Mouse (Mus musculus) adrenal gland, postnatal 36 days (tissue): ENCODE measurements around the gene Hprt. TPM values are rescaled to one million over a fixed set of nuclear protein-coding genes. Genes with fewer than 3 reads are reported as not detected.

Experiments used
- DNase-seq, 2 experiments: peaks; one replicate each; pipeline ENCODE4 v3.0.0; 2021; ENCODE audit warnings: mixed read lengths in 1 of 2
- microRNA-seq: library from miRNA; unstranded; fragments of <30 nt; microRNA quantifications from one replicate; pipeline ENCODE4 v1.2.0, GENCODE M21; 2021
- total RNA-seq, 2 experiments: library from RNA; stranded (reverse); gene quantifications; 2 replicates each; pipeline ENCODE4 v1.2.3; 2021

The Hprt gene
- total RNA-seq, 2 experiments from 2014 or later, result 119 to 120 TPM

DNA sequence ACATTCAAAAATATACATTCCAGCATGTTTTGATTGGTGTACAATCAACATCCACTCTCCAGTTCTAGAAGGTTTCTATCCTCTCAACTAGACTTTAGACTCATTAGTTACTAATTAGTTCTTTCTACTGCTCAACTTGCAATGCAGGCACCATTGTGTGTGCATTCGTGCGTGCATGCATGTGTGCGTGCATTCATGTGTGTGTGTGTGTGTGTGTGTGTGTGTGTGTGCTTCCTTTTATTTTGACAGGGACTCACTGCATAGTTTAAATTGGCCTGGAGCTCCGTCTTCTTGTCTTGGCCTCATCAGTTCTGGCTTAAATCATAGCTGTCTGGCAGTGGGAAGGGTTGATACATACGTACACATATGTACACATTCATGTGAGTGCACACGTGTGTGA is 53.1 kb downstream of the Hprt start:
- DNase-seq, result no peak

DNA sequence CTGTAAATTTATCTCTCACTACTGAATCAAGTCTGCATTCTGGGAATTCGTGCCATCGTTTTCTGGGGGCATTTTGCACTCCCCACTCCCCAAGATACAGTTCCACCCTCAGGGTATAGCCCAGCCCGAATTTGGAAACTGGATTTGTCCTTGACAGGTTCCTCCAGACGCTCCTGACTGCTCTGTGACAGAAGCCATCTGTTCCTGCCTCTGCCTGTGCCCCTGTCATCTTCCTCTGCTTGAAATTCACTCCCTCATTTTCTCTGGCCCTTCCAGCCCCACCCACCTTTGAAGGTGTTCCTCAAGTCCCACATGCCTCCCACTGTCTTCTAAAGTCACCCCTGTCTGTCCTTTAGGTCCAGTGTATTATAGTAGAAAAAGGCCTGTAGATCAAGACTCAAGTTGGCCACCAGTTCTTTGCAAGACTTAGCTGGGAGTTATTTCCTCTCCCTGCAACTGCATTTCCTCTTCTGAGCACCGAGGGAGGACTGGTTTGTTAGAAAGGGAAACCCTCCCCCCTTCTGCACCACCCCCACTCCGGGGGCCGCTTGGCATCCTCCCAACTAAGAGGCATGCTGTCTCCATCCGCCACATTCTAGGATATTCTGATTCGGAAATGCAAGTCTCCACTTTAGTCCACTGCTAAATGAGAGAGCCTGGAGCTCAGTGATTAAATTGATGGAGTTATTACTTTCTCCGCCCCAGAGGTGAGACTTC is 57.4 kb downstream of the Hprt start:
- peak; percentile 28 to 62 for DNase-seq

DNA sequence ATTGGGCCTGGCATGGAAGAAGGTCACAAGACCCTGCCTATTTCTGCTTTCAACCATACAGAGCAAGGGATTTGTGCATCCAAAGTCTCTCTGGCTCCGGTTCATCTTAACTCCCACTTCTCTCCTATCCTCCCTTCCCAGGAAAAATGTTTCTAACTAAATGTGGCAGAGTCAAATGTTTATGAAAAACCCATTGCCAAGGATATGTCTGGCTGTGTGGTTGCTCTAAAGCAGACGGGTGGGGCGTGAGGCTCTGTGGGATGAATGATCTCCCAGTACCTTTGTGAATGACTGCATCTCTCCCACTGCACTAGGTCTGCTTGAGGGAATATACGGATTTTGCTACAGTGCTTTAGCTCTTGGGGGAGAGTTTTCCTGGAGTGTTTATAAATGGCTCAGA is 58.1 kb downstream of the Hprt start:
- DNase-seq, result no peak

DNA sequence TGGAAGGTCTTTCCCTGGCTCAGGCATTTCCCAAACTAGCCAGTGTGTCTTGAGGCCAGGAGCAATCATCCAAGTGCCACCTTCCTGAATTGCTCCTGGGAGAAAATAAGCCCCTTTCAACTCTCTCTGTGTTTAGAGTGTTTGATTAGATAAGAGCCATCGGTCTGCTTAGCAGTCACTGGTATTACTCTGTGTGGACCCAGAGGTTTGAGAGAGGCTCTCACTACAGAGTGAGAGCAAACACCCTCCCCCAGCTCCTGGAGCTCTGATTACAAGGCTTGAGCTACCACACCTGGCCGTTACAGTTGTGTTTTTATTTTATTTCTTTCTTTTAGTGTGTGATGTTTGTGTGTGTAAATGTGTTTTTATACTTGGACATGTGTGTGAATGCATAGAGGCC is 59.0 kb downstream of the Hprt start:
- no peak for DNase-seq

DNA sequence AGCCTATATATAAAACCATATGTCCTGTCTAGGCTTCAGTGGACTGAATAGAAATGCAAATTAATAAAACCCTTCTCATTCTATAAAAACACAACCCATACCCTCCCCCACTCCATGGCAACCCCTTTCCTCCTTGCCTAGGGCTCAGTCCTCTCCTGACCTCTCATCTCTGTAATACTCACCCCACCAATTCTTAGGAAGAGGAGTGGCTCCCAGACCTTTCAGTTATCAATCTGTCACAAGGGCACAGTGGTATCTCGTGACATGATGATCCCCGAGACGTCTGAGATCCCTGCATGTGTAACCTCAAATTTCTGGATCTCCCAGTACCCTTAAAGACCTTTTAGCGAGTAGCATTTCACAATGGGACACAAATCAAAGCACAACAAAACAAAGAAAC is 61.3 kb downstream of the Hprt start:
- DNase-seq, result no peak

DNA sequence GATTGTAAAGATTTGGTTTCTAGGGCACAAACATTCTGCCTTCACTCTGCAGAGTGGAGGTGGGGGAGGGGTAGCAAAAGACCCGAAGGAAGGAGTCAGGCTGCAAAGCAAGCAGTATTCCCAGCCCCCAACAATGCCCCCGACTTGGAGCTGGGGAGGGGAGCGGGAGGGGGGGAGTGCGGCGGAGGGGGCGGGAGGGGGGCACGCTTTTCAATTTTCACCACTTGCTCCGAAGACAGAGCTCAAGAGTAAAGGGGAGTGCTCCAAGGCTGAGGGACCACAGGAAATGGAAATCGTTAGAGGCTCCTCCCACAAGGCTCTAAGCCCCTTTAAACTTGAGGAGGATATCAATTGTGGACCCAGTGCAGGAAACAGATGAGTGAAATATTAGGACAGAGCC is 62.4 kb downstream of the Hprt start:
- DNase-seq, result no peak

DNA sequence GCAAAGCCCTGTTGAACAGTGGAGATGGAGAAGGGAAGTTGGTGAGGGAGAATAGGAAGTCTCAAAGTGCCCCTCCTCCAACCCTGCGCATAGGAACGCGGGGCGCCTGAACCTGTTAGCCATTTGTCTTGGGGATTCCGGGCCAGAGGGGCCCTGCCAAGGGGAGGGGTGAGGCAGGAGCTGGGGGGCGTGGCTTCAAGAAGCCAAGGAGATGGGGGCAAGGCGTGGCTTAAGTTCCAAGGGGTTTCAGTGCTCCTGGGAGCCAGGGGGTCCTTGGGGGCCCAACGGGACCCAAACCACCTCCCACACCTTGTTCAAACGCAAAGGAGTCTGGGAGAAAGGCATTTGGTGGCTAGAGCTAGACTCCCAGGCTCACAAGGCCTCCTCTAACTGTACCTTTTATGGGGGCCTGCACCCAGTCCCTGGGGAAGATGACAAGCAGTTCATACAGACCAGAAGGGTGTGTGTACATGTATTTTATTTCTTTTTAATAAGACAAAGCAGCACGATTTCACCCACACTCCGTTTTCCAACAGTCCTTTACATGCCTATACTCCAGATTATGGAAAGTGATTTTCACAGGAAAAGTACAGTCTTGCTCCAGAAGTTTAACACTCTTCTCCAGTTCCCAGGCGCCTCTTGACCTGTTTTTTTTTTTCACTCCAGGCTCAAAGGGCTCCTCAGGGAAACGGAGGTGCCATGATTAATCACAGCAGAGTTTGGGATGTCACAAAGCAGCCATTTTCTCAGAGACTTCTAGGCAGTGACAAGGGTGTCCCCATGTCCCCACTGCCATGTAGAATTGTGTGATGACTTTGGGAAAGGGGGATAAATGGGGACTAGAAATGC is 64.9 kb downstream of the Hprt start:
- peak; percentile 57 to 67 for DNase-seq

DNA sequence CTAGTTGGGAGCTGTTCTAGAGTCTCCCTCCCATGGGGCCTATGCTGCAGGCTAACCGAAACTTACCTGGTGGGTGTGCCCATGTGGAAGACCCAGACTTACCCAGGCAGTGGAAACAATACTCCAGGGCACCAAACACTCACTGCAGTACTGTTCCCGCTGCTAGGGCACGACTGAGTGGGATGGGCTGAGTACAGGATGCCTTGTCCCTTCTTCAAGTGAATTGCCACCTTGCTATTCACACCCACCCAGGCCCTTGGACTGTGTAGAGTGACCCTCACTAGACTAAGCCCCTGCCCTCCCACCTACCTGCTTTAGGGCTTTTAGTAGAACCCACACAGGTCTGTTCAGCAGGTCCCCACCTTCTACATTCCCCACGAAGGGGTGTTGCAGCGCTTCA is 65.9 kb downstream of the Hprt start:
- DNase-seq, result no peak

DNA sequence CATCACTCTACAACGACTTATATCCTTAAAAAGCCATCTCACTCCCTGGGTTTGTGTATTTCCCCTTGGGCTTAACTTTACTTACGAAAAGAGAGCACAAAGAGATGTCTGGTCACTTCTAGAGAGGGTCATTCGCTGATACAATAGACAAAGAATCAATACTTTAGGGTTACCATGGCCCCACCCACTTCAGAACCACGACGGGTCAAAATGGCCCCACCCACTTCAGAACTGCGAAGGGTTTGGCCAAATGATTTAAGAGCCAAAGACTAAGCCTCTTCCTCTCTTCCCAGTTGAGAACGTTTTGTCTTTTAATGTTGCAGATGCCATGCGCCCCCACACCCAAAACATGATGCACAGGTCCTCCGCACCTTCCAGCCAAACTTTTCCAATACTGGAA is 67.8 kb downstream of the Hprt start:
- DNase-seq, result peak; percentile 39 to 44

DNA sequence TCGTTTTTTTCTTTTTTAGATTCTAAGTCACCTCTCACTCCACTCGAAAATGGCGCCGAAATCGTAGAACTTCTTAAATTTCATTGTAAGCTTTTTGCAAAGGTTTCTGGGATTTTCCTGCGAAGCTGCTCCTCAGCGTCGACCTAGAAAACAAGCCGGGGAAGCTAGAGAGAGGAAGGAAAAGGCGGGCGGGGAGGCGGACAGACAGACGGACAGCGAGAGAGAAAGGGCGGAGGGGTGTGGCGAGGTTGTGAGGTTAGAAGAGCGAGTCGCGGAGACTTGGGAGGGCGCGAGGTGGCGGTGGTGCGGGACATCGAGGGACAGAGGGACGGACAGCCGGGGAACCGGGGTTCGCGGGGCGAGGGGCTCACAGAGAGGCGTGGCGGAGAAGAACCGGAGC is 68.7 kb downstream of the Hprt start:
- DNase-seq, result peak; percentile 50 to 68

DNA sequence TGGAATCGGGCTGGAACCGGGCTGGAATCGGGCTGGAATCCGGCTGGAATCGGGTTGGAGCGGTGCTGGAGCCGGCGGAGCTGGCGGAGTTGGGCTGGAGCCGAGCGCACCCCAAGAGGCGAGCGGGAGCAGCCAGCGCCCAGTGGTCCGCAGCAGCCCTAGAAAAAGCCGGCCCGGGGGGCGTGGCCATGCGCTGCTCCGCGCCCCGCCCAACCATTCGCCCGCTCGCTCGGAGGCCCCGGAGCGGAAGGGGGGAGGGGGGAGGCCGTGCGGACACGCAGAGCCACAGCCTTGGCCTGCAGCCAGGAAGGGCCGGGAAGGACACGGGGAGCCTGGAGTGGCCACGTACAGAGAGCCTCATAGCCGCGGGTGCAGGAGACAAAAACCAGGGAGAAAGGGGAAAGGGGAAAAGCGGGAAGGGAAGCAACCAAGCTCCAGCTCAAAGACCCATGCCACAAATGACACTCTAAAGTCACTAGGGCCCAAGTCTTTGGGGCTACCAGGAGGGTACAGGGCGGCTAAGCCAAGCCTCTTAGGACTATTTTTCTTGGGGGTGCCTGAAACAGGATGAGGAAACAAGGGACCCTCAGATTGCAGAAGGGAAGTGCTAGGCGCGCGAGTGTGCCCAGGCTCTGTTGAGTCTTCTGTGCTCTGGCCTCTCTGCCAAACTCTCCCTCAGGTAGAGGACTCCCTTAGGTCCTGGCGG is 69.3 kb downstream of the Hprt start:
- DNase-seq, result peak; percentile 95 to 97

DNA sequence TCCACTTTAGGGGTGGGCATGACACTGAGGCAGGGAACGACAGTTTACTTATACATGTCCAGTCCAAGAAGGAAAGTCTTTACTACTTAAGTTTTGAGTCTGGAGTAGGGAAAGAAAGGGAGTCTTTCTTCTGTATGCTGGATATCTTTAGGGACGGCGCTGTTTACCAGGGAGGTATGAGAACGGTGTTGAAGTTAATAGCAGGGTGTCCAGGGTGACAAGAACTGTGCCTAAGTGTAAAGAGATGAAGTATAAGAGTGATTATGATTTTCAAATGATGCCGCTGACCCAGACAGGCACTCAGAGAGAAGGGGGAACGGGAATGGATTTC is 69.8 kb downstream of the Hprt start:
- no peak for DNase-seq

DNA sequence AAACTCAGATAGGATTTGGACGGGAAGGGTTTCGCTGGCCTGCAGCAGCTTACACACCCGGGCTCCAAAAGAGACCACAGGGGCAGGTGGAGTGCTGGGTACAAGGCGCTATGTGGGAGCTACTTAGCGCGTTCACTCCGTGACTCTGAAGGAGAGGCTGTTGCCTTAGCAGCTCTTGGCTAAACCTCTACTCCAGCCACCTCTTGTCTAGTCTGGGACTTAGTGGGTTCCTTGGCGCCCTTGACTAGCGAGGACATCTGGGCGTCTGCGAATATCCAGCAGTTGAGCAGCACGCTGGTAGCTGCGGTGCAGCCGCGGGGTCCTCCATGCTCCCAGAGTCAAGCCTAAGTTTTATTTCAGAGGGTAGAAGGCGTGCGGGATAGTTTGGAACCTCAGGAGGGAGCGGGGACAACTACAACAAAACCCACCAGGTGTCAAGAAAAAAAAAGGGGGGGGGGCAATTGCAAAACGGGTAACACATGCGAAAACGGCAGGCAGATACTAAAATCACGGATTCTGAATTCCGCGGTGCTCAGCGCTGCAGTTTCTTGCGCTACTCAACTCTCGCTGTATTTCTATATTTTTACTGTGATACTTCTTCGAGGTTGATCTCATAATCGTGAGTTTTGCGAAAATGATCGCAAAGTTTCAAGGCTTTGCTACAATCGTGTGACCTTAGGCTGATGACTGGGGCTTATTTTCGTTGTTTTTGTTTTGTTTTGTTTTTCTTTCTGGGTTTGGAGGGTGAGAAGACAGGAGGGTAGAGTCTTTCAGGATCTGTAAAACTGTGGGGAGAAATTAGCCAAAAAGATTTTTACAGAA is 70.7 kb downstream of the Hprt start:
- DNase-seq, result peak in 1 of 2 experiments; percentile 20

DNA sequence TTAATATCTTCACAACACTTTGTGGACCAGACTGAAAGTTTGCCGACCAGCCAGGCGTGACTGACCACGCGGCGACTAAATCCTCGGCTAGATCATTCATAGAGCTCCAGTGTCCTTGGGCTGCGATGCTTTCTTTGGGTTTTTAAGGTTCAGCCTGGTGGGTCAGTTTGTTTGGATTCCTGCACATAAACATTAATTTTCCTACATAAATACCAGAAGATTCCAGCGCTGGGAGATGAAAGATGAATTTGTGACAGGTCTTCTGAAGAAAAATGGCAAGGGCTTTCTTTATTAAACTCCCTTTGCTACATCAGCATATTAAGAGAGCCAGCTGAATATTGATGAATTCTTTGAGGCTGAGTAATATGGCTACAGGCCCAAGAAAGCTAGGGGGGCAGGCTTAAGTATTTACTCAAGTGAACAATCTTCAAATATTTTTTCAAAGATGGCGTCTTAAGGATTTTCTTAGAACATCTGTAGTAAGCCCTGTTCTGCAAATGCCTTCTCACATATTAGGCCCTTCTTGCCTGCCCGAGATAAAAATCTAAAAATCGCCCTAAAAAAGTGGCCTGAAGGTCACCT is 71.6 kb downstream of the Hprt start:
- no peak for DNase-seq

DNA sequence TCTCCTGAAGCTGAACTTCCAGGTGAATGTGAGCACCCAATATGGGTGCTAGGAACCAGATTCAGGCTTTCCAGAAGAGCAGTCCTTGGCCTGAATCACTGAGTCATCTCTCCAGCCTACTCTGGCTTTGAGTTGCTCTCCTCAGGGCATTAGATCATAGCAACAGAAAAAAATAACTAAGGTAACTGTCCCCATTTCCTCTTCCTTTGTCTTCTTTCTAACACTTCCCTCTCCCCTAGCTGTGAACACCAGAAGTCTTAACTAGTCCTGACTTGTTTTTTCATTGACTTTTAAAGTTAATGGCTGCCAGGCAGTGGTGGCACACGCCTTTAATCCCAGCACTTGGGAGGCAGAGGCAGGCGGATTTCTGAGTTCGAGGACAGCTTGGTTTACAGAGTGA is 76.5 kb downstream of the Hprt start:
- no peak for DNase-seq

Small RNA genes within 50 kb of the gene (microRNA-seq; reads per million reads assigned to microRNA genes)
- gene Mir322, result 20,580 reads per million, percentile 97 among the genes with 10 or more reads in this experiment
- gene Mir351, result 2,444 reads per million, percentile 87 among the genes with 10 or more reads in this experiment
- gene Mir450-1, result 11.7 reads per million, percentile 27 among the genes with 10 or more reads in this experiment
- gene Mir450-2, result 32.6 reads per million, percentile 40 among the genes with 10 or more reads in this experiment
- 91.8 reads per million, percentile 51 among the genes with 10 or more reads in this experiment for gene Mir450b
- gene Mir503, result 306 reads per million, percentile 65 among the genes with 10 or more reads in this experiment
- gene Mir542, result 607 reads per million, percentile 73 among the genes with 10 or more reads in this experiment

Other genes with a start within 250 kb of the Hprt start
- 10 to 100 TPM; 16.9 to 21.1 TPM for gene Ccdc160, start 196.9 kb upstream of the Hprt start, total RNA-seq
- gene Phf6, start 75.9 kb upstream of the Hprt start, total RNA-seq, result 10 to 100 TPM; 14.7 to 21.3 TPM